Mouse (Mus musculus): ENCODE measurements around the gene Smap2. TPM values are rescaled to one million over a fixed set of nuclear protein-coding genes. Genes with fewer than 3 reads are reported as not detected.

Gene Smap2
- total and polyA plus RNA-seq, 3 experiments: 20.1 to 110 (median 29.1) TPM

DNA sequence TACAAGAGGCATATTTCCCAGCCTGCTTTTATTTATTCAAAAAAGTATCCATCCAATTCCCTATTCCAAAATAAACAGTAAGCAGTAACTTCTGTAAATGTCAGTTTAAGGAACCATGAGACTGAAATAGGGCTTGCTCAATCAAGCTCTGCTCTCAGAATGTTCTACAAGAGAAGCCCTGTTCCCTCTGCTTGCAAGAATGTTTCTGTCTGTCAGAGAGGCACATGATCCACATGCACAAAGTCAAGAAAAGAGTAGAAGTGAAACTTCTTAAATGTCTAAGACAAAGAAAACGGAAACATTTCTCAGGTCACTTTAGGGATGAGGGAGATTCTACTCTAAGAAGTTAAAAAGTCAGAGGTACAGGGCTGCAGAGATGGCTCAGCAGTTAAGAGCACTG, 24.0 kb downstream of the Smap2 start (continued):
- TF ChIP-seq POLR2AphosphoS2 (IDR thresholded peaks at IDR 0.05; ENCODE audit: low read depth, low read length) (no peak), NELFE (IDR thresholded peaks at IDR 0.05; ENCODE audit: low read depth, low read length) (no peak)

DNA sequence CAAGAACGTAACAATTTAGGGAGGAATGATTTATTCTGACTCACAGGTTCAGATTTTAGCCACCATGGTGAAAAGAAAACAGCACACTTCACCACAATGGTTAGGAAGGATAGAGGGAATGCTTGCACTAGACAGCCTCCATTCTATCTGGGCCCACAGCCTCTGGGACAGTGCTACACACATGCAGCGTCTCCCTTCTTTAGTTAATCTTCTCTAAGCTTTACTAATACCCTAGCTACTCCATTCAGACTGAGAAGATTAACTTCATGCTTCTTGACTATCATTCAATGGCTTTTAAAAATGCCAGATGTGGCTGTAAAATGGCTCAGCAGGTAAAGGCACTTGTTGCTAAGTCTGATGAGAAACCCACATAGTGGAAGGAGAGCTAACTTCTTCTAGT, 24.8 kb downstream of the Smap2 start:
- H3K27ac ChIP-seq (ENCODE audit: insufficient read depth, low read depth): no peak overlapping the region
- H3K9me3 ChIP-seq (replicated peaks; ENCODE audit: low read length): peaks cover 10% of the 10 kb centered on the region

DNA sequence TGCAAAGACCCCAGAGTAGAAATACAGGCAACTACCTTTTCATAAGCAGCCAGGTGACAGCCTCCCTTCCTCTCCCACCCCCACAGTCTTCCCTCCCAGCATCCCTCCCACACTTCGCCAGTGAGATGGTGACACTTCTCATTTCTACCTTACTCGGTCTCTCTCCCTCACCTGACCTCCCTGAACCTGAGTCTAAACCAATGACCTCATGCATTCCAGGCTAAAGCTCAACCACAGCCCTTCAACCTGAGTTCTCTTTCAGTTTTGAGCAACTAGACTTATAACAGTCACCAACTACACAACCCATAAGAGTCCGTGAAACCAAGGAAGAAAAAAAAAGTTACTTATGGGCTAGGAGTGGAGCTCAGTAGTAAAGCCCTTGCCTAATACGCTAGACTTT, 29.7 kb downstream of the Smap2 start:
- H3K79me2 ChIP-seq (replicated peaks; ENCODE audit: control insufficient read depth, extremely low read depth, insufficient read depth, poor library complexity, severe bottlenecking): peaks cover 39% of the 10 kb centered on the region
- no peak overlapping the region for H3K9ac ChIP-seq (ENCODE audit: insufficient read depth, low read depth)
- no peak for DNase-seq (ENCODE audit: extremely low read depth)
- H3K27me3 ChIP-seq (replicated peaks): no peaks in the 10 kb centered on the region
- peaks cover 10% of the 10 kb centered on the region for H3K9me3 ChIP-seq (replicated peaks; ENCODE audit: low read length)
- in situ Hi-C loops (cut with MboI; ENCODE audit: low pct_ligation_motif_present, low pct_unique_long_range_greater_than_20kb, low sequenced_read_pairs) (loop anchor here (5.0 to 10.0 kb wide), 2 partner anchors 40 to 237 kb away; no protein-coding TSS in a partner anchor), dilution Hi-C loops (cut with MboI; ENCODE audit: extremely low pct_ligation_motif_present, extremely low pct_unique_long_range_greater_than_20kb, low sequenced_read_pairs) (no loop called here)
- peaks cover 16 to 76% of the 10 kb centered on the region in 2 experiments for H3K36me3 ChIP-seq (replicated peaks in 1 of 2; ENCODE audit: control insufficient read depth in 1 of 2, insufficient read depth in 1 of 2, low read length in 1 of 2)
- no peak overlapping the region for H3K4me2 ChIP-seq (ENCODE audit: insufficient read depth, low read depth, poor library complexity, severe bottlenecking)
- no peak overlapping the region for H3K4me3 ChIP-seq (replicated peaks in 1 of 3; ENCODE audit: low read depth in 2 of 3, low read length in 2 of 3, poor library complexity in 1 of 3)
- no peak for TF ChIP-seq SIN3A (IDR thresholded peaks at IDR 0.05; ENCODE audit: low read length)
- TF ChIP-seq E2F4 (IDR thresholded peaks at IDR 0.05; ENCODE audit: insufficient replicate concordance, low read depth, low read length): no peak
- no peak for TF ChIP-seq MAZ (IDR thresholded peaks at IDR 0.05; ENCODE audit: low read depth, low read length)
- no peak for TF ChIP-seq RCOR1 (conservative IDR thresholded peaks at IDR 0.05; ENCODE audit: low read depth, low read length)
- TF ChIP-seq KAT2A (IDR thresholded peaks at IDR 0.05; ENCODE audit: insufficient replicate concordance, low read length): no peak
- no peak for TF ChIP-seq NELFE (IDR thresholded peaks at IDR 0.05; ENCODE audit: low read depth, low read length)
- peaks cover 0 to 33% of the 10 kb centered on the region in 2 experiments; a peak in 2 of 4 replicates for H3K4me1 ChIP-seq (ENCODE audit: control insufficient read depth in 1 of 2, insufficient read depth in 2 of 2)
- H3K27ac ChIP-seq (ENCODE audit: insufficient read depth, low read depth): no peak overlapping the region

More for the DNA sequence above, 24.8 kb downstream of the Smap2 start:
- Histone ChIP-seq H3K4me1 (ENCODE audit: control insufficient read depth in 1 of 2, insufficient read depth in 2 of 2) (peaks cover 4 to 62% of the 10 kb centered on the region in 2 experiments; a peak in 2 of 4 replicates), H3K4me2 (ENCODE audit: insufficient read depth, low read depth, poor library complexity, severe bottlenecking) (no peak overlapping the region), H3K36me3 (replicated peaks in 1 of 2; ENCODE audit: control insufficient read depth in 1 of 2, insufficient read depth in 1 of 2, low read length in 1 of 2) (peaks cover 4 to 48% of the 10 kb centered on the region in 2 experiments), H3K4me3 (replicated peaks in 1 of 3; ENCODE audit: low read depth in 2 of 3, low read length in 2 of 3, poor library complexity in 1 of 3) (no peak overlapping the region), H3K27me3 (replicated peaks) (no peaks in the 10 kb centered on the region), H3K79me2 (replicated peaks; ENCODE audit: control insufficient read depth, extremely low read depth, insufficient read depth, poor library complexity, severe bottlenecking) (peaks cover 56% of the 10 kb centered on the region), H3K9ac (ENCODE audit: insufficient read depth, low read depth) (no peak overlapping the region)
- dilution Hi-C loops (cut with MboI; ENCODE audit: extremely low pct_ligation_motif_present, extremely low pct_unique_long_range_greater_than_20kb, low sequenced_read_pairs): no loop called here
- in situ Hi-C loops (cut with MboI; ENCODE audit: low pct_ligation_motif_present, low pct_unique_long_range_greater_than_20kb, low sequenced_read_pairs): no loop called here
- DNase-seq (ENCODE audit: extremely low read depth): no peak
- TF ChIP-seq ETS1 (conservative IDR thresholded peaks at IDR 0.05; ENCODE audit: low read depth, low read length): no peak
- no peak for TF ChIP-seq MYC (IDR thresholded peaks at IDR 0.05; ENCODE audit: low read depth, low read length)
- no peak for TF ChIP-seq CTCF (conservative IDR thresholded peaks at IDR 0.05 in 1 of 2, IDR thresholded peaks at IDR 0.05 in 1 of 2; ENCODE audit: low read depth in 2 of 2, low read length in 2 of 2)
- no peak for TF ChIP-seq MEF2A (IDR thresholded peaks at IDR 0.05; ENCODE audit: borderline replicate concordance, low read depth, low read length)
- no peak for TF ChIP-seq E2F4 (IDR thresholded peaks at IDR 0.05; ENCODE audit: insufficient replicate concordance, low read depth, low read length)
- no peak for TF ChIP-seq IRF4 (IDR thresholded peaks at IDR 0.05; ENCODE audit: low read depth, low read length)
- no peak for TF ChIP-seq ZNF384 (IDR thresholded peaks at IDR 0.05; ENCODE audit: low read depth, low read length)
- TF ChIP-seq ELF1 (IDR thresholded peaks at IDR 0.05; ENCODE audit: low read depth, low read length): no peak
- no peak for TF ChIP-seq ZMIZ1 (IDR thresholded peaks at IDR 0.05; ENCODE audit: low read depth, low read length)
- TF ChIP-seq TBP (conservative IDR thresholded peaks at IDR 0.05; ENCODE audit: low read depth, low read length): no peak
- no peak for TF ChIP-seq MXI1 (IDR thresholded peaks at IDR 0.05; ENCODE audit: low read depth, low read length)
